Mouse (Mus musculus) forebrain, embryonic 15.5 days (tissue): Measurements from ENCODE around the gene Btbd35f23. TPM values are rescaled to one million over a fixed set of nuclear protein-coding genes. Genes with fewer than 3 reads are reported as not detected.
"Not testable (repeated sequence)": the region's sequence is repeated elsewhere in the genome, so short reads cannot be mapped to it uniquely, and the experiment has no call there.

Experiments
- ATAC-seq: fragments of 200-750 bp; cut with Nextera tagmentation; replicated peaks from 2 replicates; pipeline ENCODE4 v1.8.0; 2017; ENCODE audit warnings: mild to moderate bottlenecking, moderate TSS enrichment, moderate library complexity
- H3K27ac ChIP-seq: fragments of 300-500 bp; sonication (generic); replicated peaks from 2 replicates; pipeline ENCODE4 v1.5.1; 2015; ENCODE audit warnings: mild to moderate bottlenecking, inconsistent platforms
- H3K27me3 ChIP-seq: fragments of 300-500 bp; sonication (generic); 2 replicates; pipeline ENCODE4 v1.6.1; 2015; ENCODE audit warnings: inconsistent platforms
- H3K36me3 ChIP-seq: fragments of 300-500 bp; sonication (generic); 2 replicates; pipeline ENCODE4 v1.6.1; 2015; ENCODE audit warnings: mild to moderate bottlenecking, inconsistent platforms
- H3K4me1 ChIP-seq: fragments of 300-500 bp; sonication (generic); 2 replicates; pipeline ENCODE4 v1.6.1; 2015; ENCODE audit warnings: inconsistent platforms
- H3K4me2 ChIP-seq: fragments of 300-500 bp; sonication (generic); replicated peaks from 2 replicates; pipeline ENCODE4 v1.6.1; 2015; ENCODE audit warnings: mild to moderate bottlenecking, inconsistent platforms
- H3K4me3 ChIP-seq: fragments of 300-500 bp; sonication (generic); 2 replicates; pipeline ENCODE4 v1.5.1; 2015; ENCODE audit warnings: mild to moderate bottlenecking, inconsistent platforms
- H3K9ac ChIP-seq: fragments of 300-500 bp; sonication (generic); replicated peaks from 2 replicates; pipeline ENCODE4 v1.6.1; 2015; ENCODE audit warnings: mild to moderate bottlenecking, inconsistent platforms
- H3K9me3 ChIP-seq: fragments of 300-500 bp; sonication (generic); 2 replicates; pipeline ENCODE4 v1.6.1; 2016; ENCODE audit warnings: inconsistent platforms
- WGBS: fragments of 180-500 bp; shearing (Covaris S2); methylation state at CpG from one replicate; pipeline ENCODE4 v1.1.7; 2015; ENCODE audit warnings: mixed read lengths; 5-methylcytosine and 5-hydroxymethylcytosine counted together
- polyA plus RNA-seq: library from polyadenylated mRNA; unstranded; fragments of >200 nt; fragmentation: Nextera tagmentation; extraction: Ambion mirVana; gene quantifications from 2 replicates; pipeline ENCODE4 v1.2.1, GENCODE M21; 2015

Gene Btbd35f23
- polyA plus RNA-seq: not detected in 2 replicates

GRCm38 (mm10) chrX:3076575-3076974 lies at the start of gene Btbd35f23:
TSS of gene Btbd35f23 (plus strand) at chrX:3076875.
- not testable (repeated sequence) for H3K9ac ChIP-seq, ATAC-seq, H3K27me3 ChIP-seq, H3K4me2 ChIP-seq, H3K4me1 ChIP-seq, H3K27ac ChIP-seq, H3K4me3 ChIP-seq, H3K36me3 ChIP-seq, H3K9me3 ChIP-seq
- 67% methylated on average over 1 of the region's 2 CpGs for WGBS

Other genes starting within 250 kb of the Btbd35f23 start
- gene Btbd35f24, start 119.0 kb downstream of the Btbd35f23 start, polyA plus RNA-seq: not detected in 2 replicates